Mouse (Mus musculus) monocyte, adult 5-6 weeks (primary cell): ENCODE measurements around the gene Pygo1. TPM values are rescaled to one million over a fixed set of nuclear protein-coding genes. Genes with fewer than 3 reads are reported as not detected.
A peak's percentile ranks its signal among the peaks of the same experiment; 100 is the strongest.

ENCODE experiments used
- ATAC-seq: fragments of 153-309, 156-312 bp; replicated peaks from 2 replicates; pipeline ENCODE4 v1.8.0; 2017; ENCODE audit warnings: mild to moderate bottlenecking; ENCODE audit not compliant: low TSS enrichment, insufficient number of reproducible peaks, severe bottlenecking, poor library complexity, low FRiP score
- total RNA-seq: library from RNA; stranded (forward); fragments of 200-1000, 200-491, 200-594 nt; gene quantifications from 3 replicates; pipeline ENCODE4 v1.2.3, GENCODE M21; 2017

Gene Pygo1
- total RNA-seq, 1 experiment from 2014 or later, result not detected

- ATAC-seq, result peak; percentile 100
Observed at GRCm38 (mm10) chr9:72985250-72986220, 60.1 kb downstream of the Pygo1 start, which contains the start of the genes Ccpg1os and Ccpg1. Ccpg1os (minus strand) TSS chr9:72985382. Ccpg1 (plus strand) TSS chr9:72985429.

- no peak for ATAC-seq
Observed at GRCm38 (mm10) chr9:72987703-72988102, 62.3 kb downstream of the Pygo1 start.

GRCm38 (mm10) chr9:72988706-72989105 lies 63.3 kb downstream of the Pygo1 start:
- ATAC-seq, result no peak

- ATAC-seq, result peak; percentile 65
Observed at GRCm38 (mm10) chr9:72991420-72991819, 66.0 kb downstream of the Pygo1 start.

- ATAC-seq, result no peak
Observed at GRCm38 (mm10) chr9:72992576-72992975, 67.1 kb downstream of the Pygo1 start.

- ATAC-seq, result no peak
Observed at GRCm38 (mm10) chr9:72996167-72996566, 70.7 kb downstream of the Pygo1 start.

GRCm38 (mm10) chr9:72996806-72997205 lies 71.4 kb downstream of the Pygo1 start:
- no peak for ATAC-seq

GRCm38 (mm10) chr9:73000487-73000886 lies 75.0 kb downstream of the Pygo1 start:
- ATAC-seq, result no peak

GRCm38 (mm10) chr9:73001314-73002011 lies 76.0 kb downstream of the Pygo1 start:
- ATAC-seq, result peak; percentile 75; the same call in 1 of the 2 replicates

Other genes with a start within 250 kb of the Pygo1 start
- not detected in 3 replicates for gene Prtg, start 118.8 kb upstream of the Pygo1 start, total RNA-seq
- 0.29 to 3.4 TPM in 2 of 3 replicates, not detected in the other for gene Dyx1c1, start 33.1 kb downstream of the Pygo1 start, total RNA-seq
- 1.0 TPM in 1 of 3 replicates, not detected in the others for gene Gm44503, start 33.2 kb downstream of the Pygo1 start, total RNA-seq
- 5.9 to 7.1 TPM in 2 of 3 replicates, not detected in the other for gene Ccpg1os, start 59.7 kb downstream of the Pygo1 start, total RNA-seq
- 171 to 267 TPM (median 201 TPM) in 3 replicates for gene Ccpg1, start 59.8 kb downstream of the Pygo1 start, total RNA-seq
- gene Pigb, start 114.7 kb downstream of the Pygo1 start, total RNA-seq, result 3.0 to 9.6 TPM (median 5.2 TPM) in 3 replicates
- 86.9 to 93.4 TPM (median 92.6 TPM) in 3 replicates for gene Rab27a, start 119.2 kb downstream of the Pygo1 start, total RNA-seq
- gene Khdc3, start 176.2 kb downstream of the Pygo1 start, total RNA-seq, result 1.3 TPM in 1 of 3 replicates, not detected in the others
- 2.2 TPM in 1 of 3 replicates, not detected in the others for gene Gm20509, start 176.8 kb downstream of the Pygo1 start, total RNA-seq
- 52.8 to 89.3 TPM (median 60.9 TPM) in 3 replicates for gene Rsl24d1, start 187.8 kb downstream of the Pygo1 start, total RNA-seq